Mouse (Mus musculus) lung, adult 18-20 months (tissue): Measurements from ENCODE around the gene Tmem268.

Experiments used
- DNase-seq, 2 experiments: peaks; one replicate each; pipeline ENCODE4 v3.0.0; 2022; ENCODE audit warnings: mixed read lengths in 2 of 2

Tmem268 gene

DNA sequence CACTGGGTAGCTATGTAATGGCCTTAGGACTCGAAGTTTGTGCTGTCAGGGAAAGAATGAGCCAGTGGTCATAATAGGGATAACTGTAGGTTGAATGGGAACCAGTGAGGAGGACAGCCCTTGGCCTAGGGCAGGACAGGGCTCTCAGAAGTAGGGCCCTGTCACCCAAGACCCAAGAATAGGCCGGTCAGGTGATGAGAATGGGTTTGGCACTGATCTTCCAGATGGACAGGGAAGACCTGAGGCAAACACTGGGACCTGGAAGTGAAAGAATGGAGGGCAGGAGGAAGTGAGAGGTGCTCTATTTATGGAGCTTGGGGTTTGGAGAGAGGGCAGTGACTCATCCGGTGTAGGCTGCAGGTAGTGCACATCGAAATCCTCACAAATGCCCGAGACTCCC is 1.9 kb upstream of the Tmem268 start:
- no peak for DNase-seq

DNA sequence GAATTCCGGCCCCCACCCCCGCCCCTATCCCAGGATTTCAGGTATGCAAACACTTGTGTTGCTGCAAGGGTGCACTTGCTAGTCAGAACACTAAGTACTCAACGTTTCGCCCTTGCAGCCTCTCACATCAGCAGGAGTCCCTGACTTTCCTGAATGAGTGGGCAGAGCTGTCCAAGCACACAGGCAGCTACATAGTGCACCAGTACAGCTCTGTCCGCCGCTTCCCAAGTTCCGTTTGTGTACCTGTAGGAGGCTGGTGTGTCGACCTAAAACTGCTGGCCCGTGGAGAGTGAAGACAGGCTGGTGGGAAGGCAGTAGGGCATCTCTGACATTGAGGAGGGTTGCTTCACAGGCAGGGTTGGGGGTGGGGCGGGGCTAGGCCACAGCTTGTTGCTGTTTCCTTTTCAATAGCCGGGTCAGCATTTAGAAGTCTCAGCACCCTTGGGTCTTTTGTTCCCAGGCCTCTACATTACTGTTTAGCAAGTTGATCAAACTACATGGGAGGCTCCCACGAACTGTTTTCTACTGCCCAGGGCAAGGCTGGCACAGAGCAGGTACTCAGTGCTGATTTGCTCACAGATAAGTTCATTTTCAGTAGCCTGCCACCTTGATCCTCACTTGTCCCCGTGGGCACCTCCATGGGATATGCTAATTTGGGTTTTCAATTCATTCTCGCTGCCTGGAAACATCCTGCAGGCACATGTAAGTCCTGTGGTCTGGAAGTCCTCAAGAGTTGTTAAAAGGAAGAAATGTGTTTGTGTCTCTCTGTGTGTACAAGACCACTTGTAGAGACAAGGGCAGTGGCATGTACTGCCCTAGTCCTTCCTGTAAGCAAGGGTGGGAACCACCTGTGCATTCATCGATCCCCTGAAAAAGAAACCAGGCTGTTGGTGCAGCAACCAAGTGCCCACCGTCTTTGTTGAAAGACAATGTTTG is 1.2 kb upstream of the Tmem268 start:
- DNase-seq: peak; percentile 24 to 53

GRCm38 (mm10) chr4:63559127-63559697 is 631 bp downstream of the Tmem268 start:
- DNase-seq: peak in 1 of 2 experiments; percentile 10

DNA sequence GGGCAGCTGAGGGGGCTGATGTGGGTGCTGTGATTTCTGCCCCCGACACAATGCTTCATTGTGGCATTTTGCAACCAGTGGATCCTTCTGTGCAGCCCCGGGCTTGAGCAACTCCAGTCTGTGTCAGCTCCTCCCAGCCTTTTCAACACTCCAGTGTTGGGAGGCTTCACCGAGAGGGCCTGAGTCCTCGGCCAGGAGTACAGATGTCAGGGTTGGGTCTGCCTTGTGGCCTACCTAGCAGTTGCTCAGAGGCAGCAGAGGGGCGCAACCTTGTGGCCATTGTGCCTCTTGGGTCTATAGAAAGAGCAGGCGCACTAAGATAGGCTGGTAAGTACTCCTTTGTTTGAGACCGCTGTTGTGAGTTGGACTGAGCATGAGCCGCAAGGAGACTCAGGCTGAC is 1.5 kb downstream of the Tmem268 start:
- peak; percentile 61 to 72 for DNase-seq

GRCm38 (mm10) chr4:63561861-63562675 is 3.5 kb downstream of the Tmem268 start:
- peak; percentile 14 to 28 for DNase-seq

DNA sequence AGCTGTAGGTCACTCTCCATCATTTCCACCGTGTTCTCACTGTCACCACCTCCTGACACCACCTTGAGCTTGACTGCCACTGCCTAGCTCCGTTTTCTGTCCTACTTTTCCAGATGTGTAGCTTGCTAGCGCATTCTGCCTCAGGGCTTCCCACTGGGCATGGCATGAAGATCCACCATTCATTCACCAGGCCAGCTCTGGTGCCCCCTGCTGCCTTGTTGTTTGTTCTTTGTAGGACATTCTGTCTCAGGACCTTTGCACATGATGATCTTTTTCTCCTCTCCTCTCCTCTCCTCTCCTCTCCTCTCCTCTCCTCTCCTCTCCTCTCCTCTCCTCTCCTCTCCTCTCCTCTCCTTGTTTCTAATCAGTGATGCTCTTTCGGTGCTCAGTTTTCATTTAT is 4.2 kb downstream of the Tmem268 start:
- DNase-seq: no peak

- no peak for DNase-seq
Measured at GRCm38 (mm10) chr4:63567712-63568390, 9.3 kb downstream of the Tmem268 start.

- DNase-seq: peak in 1 of 2 experiments; percentile 59
Measured at GRCm38 (mm10) chr4:63569322-63569721, 10.7 kb downstream of the Tmem268 start.

DNA sequence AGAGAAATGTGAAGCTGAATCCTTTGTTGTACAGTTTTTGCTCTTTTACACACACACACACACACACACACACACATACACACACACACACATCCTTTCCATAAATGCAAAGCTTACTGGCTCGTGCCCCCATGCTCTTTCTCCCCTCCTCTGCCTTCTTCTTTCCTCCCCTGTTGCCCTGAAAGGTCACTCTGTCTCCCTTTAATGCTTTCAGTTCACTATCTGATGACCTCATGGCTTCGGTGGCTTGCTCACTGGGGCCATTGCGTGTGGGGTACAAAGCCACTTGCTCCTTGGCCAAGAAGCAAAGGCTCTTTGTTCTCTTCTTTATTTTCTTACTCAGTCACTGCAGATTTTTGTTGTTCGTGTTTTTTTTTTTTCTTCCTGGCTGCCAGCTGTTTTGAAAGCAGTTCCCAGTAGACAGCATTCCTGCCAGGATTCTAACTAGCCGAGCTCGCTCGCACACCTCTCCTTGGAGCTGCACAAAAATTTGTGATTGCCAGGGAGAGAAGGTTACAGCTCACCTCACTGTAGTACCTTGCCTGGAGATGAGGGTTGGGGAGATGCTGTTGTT is 11.7 kb downstream of the Tmem268 start:
- no peak for DNase-seq

- DNase-seq: no peak
Measured at GRCm38 (mm10) chr4:63572621-63573020, 14.0 kb downstream of the Tmem268 start.

GRCm38 (mm10) chr4:63579649-63580048 is 21.1 kb downstream of the Tmem268 start:
- no peak for DNase-seq

GRCm38 (mm10) chr4:63580078-63580477 is 21.5 kb downstream of the Tmem268 start:
- DNase-seq: no peak

DNA sequence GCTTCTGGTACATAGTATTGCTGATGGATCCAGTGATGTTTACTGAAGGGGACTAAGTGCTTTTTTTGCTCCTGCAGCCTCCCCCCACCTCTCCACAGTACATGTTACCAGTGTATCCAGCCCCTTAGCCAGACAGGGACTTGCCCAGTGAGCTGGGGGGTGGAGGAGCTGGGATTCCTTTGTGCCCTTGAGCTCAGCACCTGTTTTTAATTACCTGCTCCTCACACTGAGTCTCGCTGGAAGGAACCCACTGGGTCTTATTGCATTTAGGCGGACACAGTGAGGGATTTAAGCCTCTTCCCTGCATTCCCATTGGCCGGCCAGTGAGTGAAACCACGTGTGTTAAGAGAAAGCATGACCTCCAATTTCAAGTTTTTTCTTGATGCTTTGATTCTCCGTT is 24.0 kb downstream of the Tmem268 start:
- no peak for DNase-seq

DNA sequence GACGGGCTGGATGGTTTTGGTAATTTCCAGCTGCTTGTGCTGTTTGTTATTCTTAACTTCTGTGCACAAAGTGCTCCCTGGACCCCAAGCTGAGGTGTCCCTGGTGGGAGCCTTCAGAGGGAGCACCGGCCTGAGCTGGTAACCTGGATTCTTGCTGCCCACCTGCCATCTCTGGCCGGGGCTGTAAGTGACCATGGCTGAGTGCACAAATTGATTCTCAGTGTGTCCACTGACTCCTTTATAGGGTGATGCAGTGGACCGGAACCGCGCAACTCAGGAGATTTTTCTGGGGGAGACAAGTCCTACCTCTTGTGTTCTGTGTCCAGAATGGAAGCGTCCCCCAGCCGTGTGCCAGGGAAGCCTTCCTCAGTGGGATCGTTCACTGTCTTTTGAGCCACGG is 26.6 kb downstream of the Tmem268 start:
- DNase-seq: no peak

- no peak for DNase-seq
Measured at GRCm38 (mm10) chr4:63586240-63586639, 27.7 kb downstream of the Tmem268 start.

DNA sequence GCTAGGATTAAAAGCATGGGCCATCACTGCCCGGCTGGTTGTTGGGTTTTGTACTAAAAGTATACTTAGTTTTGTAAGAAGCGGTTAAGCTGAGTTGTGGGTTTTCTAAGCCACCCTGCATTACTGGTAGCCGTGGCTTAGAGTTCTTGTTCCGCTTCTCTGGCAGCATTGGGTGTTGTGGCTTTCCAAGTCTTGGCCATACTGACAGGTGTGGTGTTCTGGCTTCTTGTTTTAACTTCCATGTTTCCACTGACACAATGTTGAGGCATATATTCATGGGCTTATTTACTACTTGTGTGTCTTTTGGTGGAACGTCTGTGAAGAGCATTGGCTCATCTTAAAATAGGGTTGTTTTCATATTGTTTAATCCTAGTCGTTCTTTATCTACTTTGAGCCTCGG is 31.4 kb downstream of the Tmem268 start:
- no peak for DNase-seq

- no peak for DNase-seq
Measured at GRCm38 (mm10) chr4:63590538-63590937, 32.0 kb downstream of the Tmem268 start.

DNA sequence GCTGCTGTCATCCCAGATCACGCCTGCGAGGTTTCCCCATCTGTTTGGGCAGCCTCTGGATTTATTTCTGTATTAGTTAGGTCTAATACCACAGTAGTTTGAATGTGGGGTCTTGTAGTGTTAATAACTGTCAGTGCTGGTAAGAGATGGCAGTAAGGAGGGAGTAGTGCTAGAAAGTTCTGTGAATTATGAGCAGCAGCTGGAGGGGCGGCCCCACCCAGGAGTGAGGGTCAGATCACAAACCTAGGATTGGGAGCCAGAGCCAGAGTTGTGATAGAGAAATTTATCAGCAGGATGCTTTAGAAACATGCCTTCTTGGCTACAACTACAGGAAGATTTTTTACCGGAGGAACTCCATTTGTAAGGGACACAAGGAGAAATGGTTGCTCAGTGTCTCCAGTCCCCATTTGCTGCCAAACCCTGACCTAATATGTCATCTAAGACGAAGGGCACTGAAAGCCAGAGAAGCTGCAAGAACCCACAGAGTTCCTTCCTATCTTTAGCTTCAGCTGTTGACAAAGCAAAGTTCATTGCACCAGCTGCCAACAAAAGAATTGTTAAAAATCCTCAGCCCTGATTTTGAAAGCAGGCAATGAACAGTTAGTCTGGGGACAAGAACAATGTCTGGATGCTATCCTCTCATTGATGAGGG is 36.0 kb downstream of the Tmem268 start:
- no peak for DNase-seq

- DNase-seq: no peak
Measured at GRCm38 (mm10) chr4:63595259-63595658, 36.7 kb downstream of the Tmem268 start.

DNA sequence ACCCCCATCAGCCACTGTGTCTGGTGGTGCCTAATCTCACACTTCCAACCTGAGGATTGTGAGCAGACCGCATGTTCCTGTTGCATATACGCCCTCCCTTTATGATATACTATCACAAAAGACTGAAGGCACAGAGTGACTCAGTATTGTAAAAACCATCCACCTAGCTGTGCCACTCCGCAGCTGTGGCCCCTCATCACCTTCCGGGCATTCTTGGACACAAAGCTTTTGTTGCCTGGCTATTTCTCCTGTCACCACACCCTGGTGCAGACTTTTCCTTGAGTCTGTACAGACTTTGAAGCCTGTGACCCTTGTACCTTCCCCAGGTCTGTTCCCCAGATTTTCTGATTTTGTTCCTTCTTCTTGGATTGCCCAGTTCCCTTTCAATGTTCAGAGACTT is 37.4 kb downstream of the Tmem268 start:
- DNase-seq: no peak

DNA sequence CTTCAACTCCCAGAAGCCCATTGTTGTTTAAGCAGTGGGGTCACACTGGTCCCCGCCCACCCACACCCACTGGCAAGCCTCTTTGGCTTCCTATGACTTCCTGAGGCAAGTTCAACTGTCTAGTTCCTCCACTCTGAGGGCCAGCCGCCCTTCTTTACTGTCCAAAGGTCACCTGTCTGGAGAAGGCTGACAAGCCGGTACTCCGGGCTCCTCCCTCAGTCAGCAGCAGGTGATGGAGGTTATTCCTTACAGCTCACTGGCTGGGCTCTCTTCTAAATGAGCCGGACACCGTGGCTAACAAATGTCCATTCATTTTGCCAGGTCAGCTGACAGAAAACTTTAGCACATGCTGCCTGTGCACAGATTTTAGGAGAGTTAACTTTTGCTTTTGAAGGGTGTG is 42.2 kb downstream of the Tmem268 start:
- no peak for DNase-seq

GRCm38 (mm10) chr4:63601263-63601662 is 42.7 kb downstream of the Tmem268 start:
- DNase-seq: no peak
